22 mouse cellular contexts compared by ENCODE assay signal in the genomic region with DNA sequence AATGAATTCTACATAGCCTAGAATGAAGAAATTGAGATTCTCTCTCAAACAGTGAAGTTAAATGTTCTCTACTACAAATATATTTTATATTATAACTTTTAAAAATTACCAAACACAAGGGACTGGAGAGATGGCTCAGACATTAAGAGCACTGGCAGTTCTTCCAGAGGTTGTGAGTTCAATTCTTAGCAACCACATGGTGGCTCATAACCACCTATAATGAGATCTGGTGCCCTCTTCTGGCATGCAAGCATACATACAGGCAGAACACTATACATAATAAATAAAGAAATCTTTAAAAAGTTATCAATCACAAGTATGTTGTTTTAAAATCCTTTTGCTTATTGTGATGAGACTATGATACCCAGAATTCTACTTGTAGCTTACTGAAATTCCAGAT. TPM values are rescaled to one million over a fixed set of nuclear protein-coding genes. Genes with fewer than 3 reads are reported as not detected.
DNase-seq lines count a peak whose midpoint lies in the region; ATAC-seq and TF ChIP-seq lines count a peak whose summit lies in the region.
"Had no signal": no experiment of that assay in that cellular context is flagged by ENCODE, and none has a peak within 500 bp of the region (broad histone marks: within the 10 kb centered on the region; RNA-seq: fewer than 3 reads in every experiment).

No protein-coding gene starts in this region.

- DNase-seq in CD4-positive, CD25-positive, alpha-beta regulatory T cell, adult 2 months (ENCODE audit: low read depth, low spot score), result peak; percentile 16
- no peak for DNase-seq in layer of hippocampus, adult 2 months (ENCODE audit: low spot score in 2 of 2)
- no peak for DNase-seq in layer of hippocampus, postnatal 25 days (ENCODE audit: extremely low spot score in 1 of 2, low spot score in 1 of 2)
- DNase-seq in thymus, adult 2 months, result peak; percentile 3
- no peak for DNase-seq in thymus, adult 18-20 months
- no peak for DNase-seq in stomach, postnatal 0 days (ENCODE audit: low spot score)
- no peak for DNase-seq in embryonic facial prominence, embryonic 10.5 days (ENCODE audit: low spot score)
- DNase-seq: adrenal gland, postnatal 25 days; cerebellum, adult 18-20 months; cerebellum, postnatal 36 days; heart, adult 11 months; kidney, adult 11 months; kidney, postnatal 14 days; lung, postnatal 4 days; right cerebral cortex, postnatal 25 days had no signal

- TF ChIP-seq POLR2A in thymus, adult 2 months (IDR thresholded peaks at IDR 0.05; ENCODE audit: control insufficient read depth, extremely low read depth, insufficient read depth, low read length, poor library complexity), result no peak

- H3K27me3 ChIP-seq in thymus, adult 2 months (ENCODE audit: control insufficient read depth, insufficient read depth, low read length), result no peaks in the 10 kb centered on the region
- no peaks in the 10 kb centered on the region for H3K27me3 ChIP-seq in stomach, postnatal 0 days (ENCODE audit: control insufficient read depth, insufficient read depth, low read length)
- H3K27me3 ChIP-seq in embryonic facial prominence, embryonic 10.5 days (replicated peaks; ENCODE audit: low read depth, poor library complexity, severe bottlenecking), result no peaks in the 10 kb centered on the region
- H3K27me3 ChIP-seq: liver, embryonic 15.5 days; neural tube, embryonic 15.5 days had no signal

- no peak for ATAC-seq in CD4-positive, CD25-positive, alpha-beta regulatory T cell, adult 4 months
- no peak for ATAC-seq in stomach, postnatal 0 days (ENCODE audit: low FRiP score, low TSS enrichment)
- ATAC-seq: activated CD4-positive, CD25-positive, alpha-beta regulatory T cell, adult 4 months; forebrain, embryonic 16.5 days had no signal

- no peaks in the 10 kb centered on the region for H3K4me1 ChIP-seq in thymus, adult 2 months (replicated peaks; ENCODE audit: control insufficient read depth, insufficient read depth, low read length)
- H3K4me1 ChIP-seq in stomach, postnatal 0 days (replicated peaks; ENCODE audit: control insufficient read depth, insufficient read depth), result no peaks in the 10 kb centered on the region
- H3K4me1 ChIP-seq in embryonic facial prominence, embryonic 10.5 days, result no peaks in the 10 kb centered on the region
- H3K4me1 ChIP-seq: neural tube, embryonic 15.5 days had no signal

- H3K9ac ChIP-seq in stomach, postnatal 0 days (ENCODE audit: low read length), result no peak overlapping the region
- H3K9ac ChIP-seq: liver, embryonic 15.5 days; neural tube, embryonic 15.5 days had no signal

- H3K9me3 ChIP-seq in stomach, postnatal 0 days (ENCODE audit: control insufficient read depth, low read length), result no peaks in the 10 kb centered on the region
- H3K9me3 ChIP-seq in embryonic facial prominence, embryonic 10.5 days, result no peaks in the 10 kb centered on the region
- H3K9me3 ChIP-seq: liver, embryonic 15.5 days; neural tube, embryonic 15.5 days had no signal

- no peak for TF ChIP-seq EP300 in stomach, postnatal 0 days (optimal IDR thresholded peaks at IDR 0.05)

- peak; percentile 60 for TF ChIP-seq CTCF in layer of hippocampus, adult 2 months (conservative IDR thresholded peaks at IDR 0.05)
- TF ChIP-seq CTCF in thymus, adult 2 months (IDR thresholded peaks at IDR 0.05; ENCODE audit: borderline replicate concordance, control insufficient read depth, extremely low read depth, insufficient read depth, low read length, poor library complexity), result no peak
- peak; percentile 59 for TF ChIP-seq CTCF in stomach, postnatal 0 days (IDR thresholded peaks at IDR 0.05; ENCODE audit: low read depth)

- no peaks in the 10 kb centered on the region for H3K36me3 ChIP-seq in thymus, adult 2 months (ENCODE audit: control insufficient read depth, insufficient read depth, low read length)
- no peaks in the 10 kb centered on the region for H3K36me3 ChIP-seq in stomach, postnatal 0 days (ENCODE audit: control insufficient read depth, insufficient read depth, low read length)
- H3K36me3 ChIP-seq in embryonic facial prominence, embryonic 10.5 days (replicated peaks), result peaks cover 10% of the 10 kb centered on the region; the same call in 1 of the 2 replicates
- H3K36me3 ChIP-seq: liver, embryonic 15.5 days; neural tube, embryonic 15.5 days had no signal

- H3K4me2 ChIP-seq in stomach, postnatal 0 days (replicated peaks; ENCODE audit: low read depth), result no peak overlapping the region
- H3K4me2 ChIP-seq: liver, embryonic 15.5 days; midbrain, embryonic 11.5 days; neural tube, embryonic 15.5 days had no signal

- H3K4me3 ChIP-seq in layer of hippocampus, adult 2 months, result no peak overlapping the region
- no peak overlapping the region for H3K4me3 ChIP-seq in thymus, adult 2 months (ENCODE audit: control insufficient read depth, insufficient read depth, low read length)
- H3K4me3 ChIP-seq in stomach, postnatal 0 days (ENCODE audit: low read depth, low read length), result no peak overlapping the region
- H3K4me3 ChIP-seq in embryonic facial prominence, embryonic 10.5 days, result no peak overlapping the region
- H3K4me3 ChIP-seq: erythroblast, embryonic 14.5 days; liver, embryonic 15.5 days; neural tube, embryonic 15.5 days had no signal

- H3K27ac ChIP-seq in layer of hippocampus, adult 2 months, result no peak overlapping the region
- H3K27ac ChIP-seq in thymus, adult 2 months (ENCODE audit: control insufficient read depth, insufficient read depth, low read length), result no peak overlapping the region
- no peak overlapping the region for H3K27ac ChIP-seq in stomach, postnatal 0 days (replicated peaks)
- no peak overlapping the region for H3K27ac ChIP-seq in embryonic facial prominence, embryonic 10.5 days (replicated peaks)
- H3K27ac ChIP-seq: neural tube, embryonic 15.5 days had no signal

RNA-seq across cellular contexts. Expression of a gene that starts 21.7 kb away (rescaled TPM):
- 10 to 100 TPM; 11.4 to 14.6 TPM for polyA plus RNA-seq in CD4-positive, CD25-positive, alpha-beta regulatory T cell, adult 4 months (2017; shearing (Covaris generic))
- 10 to 100 TPM; 42.7 to 46.1 TPM for total RNA-seq in layer of hippocampus, adult 2 months (2021)
- 10 to 100 TPM; 32.1 to 41.6 TPM for total RNA-seq in layer of hippocampus, postnatal 25 days (2021)
- 17.3 and 22.1 TPM in 2 replicates for polyA plus RNA-seq in thymus, adult 2 months (2012; rRNA removed)
- 28.8 and 34.3 TPM in 2 replicates for polyA plus RNA-seq in stomach, postnatal 0 days (2015; fragmentation: Nextera tagmentation; extraction: Ambion mirVana)
- polyA plus RNA-seq in embryonic facial prominence, embryonic 10.5 days (2016; fragmentation: Nextera tagmentation; extraction: Ambion mirVana), result 61.4 and 72.1 TPM in 2 replicates

Comparison
In these comparisons a context has a peak if more than half of its experiments do, and no peak if none do; other contexts are left out.
1. DNase-seq: peak in CD4-positive, CD25-positive, alpha-beta regulatory T cell, adult 2 months (single experiment) and thymus, adult 2 months (single experiment); none in layer of hippocampus, adult 2 months (0 of 2), layer of hippocampus, postnatal 25 days (0 of 2), thymus, adult 18-20 months (0 of 2), stomach, postnatal 0 days (single experiment) and embryonic facial prominence, embryonic 10.5 days (single experiment).